Mouse (Mus musculus) embryo, embryonic 11.5 days (tissue): ENCODE measurements at regions not wholly inside any gene's neighbourhood (a gene's known extent, or its start where the extent isn't known, plus 50 kb on each side); places are given as distances from the start of the nearest gene placed in this dataset.
"Not testable (repeated sequence)": the region's sequence is repeated elsewhere in the genome, so short reads cannot be mapped to it uniquely, and the experiment has no call there.

Experiments used
- DNase-seq: peaks from one replicate; pipeline ENCODE4 v3.0.0-alpha.2; 2012; ENCODE audit warnings: low read depth, low spot score

DNA sequence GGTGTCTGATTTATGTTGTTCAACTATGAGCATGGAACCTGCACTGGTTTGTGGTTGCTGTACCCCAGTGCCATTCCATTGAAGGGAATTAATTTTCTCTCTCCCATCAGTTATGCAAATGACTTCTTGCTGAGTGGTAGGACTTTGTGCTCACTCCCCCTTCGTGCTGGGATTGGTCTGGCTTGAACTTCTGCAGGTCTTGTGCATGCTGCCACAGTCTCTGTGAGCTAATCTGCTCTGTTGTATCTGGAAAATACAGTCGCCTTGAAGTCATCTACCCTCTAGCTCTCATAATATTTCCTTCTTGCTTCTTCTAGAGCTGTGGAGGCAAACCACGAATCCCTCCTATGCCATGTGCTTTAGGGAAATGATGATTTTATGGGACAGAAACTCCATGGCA, 243.6 kb upstream of the Dpp6 start:
- no peak for DNase-seq

DNA sequence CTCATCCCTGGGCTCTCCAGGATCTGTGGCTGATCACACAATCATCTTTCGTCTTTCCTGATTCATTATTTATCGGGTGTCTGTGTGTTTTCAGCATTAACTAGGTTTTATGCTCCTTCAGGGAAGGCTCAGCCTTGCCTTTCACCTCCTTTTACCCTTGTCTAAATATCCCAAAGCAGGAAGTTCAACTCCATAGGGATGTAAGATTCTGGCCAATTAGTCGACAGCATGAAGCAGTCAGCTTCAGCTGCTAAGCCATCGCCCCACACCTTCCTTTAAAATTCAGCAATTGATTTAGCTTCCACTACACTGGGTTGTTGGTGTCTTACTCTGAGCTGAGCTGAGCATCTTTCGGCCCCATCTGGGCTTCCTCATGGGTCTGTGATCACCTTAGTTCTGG, 230.9 kb upstream of the Dpp6 start:
- no peak for DNase-seq

DNA sequence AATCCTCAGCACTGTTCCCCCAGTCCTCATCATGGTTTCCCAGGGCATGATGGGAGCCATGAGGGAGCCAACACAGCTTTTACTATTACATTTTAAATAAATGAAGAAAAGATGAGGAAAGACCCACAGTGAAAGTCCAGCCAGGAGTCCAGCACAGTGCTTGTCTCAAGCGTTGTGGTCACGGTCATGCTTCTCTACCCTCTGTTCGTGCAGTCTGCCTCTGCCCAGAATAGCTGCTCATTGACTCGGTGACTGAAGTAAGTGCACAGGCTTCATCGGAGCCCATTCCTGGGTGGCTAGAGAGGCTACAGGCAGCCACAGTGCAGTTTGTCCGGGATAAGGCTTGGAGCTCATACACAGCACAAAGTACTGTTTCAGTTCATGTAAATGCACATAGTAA, 226.1 kb upstream of the Dpp6 start:
- DNase-seq: no peak

DNA sequence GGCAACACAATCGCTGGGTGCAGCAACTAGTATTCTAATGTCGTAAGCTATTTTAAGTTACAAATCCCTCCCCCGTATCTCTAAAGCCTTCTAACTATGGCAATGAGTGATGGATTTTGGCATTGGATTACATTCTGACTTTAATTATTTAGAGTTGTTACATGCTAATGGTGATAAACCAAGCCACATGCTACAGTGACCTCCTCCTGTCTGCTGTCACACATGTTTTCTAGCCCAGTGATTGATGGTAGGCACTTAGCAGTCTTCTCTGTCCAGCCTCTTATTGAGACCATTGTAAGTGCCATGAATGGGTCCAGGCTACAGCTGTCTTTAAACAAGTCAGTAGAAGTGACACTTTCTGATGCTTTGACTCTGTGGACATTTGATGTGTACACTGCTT, 224.7 kb upstream of the Dpp6 start:
- no peak for DNase-seq

DNA sequence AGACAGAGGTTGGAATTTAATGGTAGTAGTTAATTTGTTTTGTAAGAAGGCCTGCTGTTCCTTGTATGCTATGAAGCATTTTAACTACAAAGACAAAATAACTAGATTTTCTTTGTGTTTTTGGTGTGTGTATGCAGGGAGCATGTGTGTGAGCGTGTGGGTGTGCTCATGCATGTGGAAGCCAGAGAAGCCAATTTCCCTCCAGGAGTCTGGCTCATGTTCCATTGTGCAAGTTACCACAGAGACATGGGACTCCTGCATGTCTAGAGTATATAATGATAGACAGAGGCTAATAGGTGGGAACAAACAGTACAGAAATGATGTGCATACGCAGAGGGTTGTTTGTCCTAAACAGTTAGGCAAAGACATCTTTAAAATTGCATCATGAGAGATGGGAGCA, 219.0 kb upstream of the Dpp6 start:
- DNase-seq: no peak

DNA sequence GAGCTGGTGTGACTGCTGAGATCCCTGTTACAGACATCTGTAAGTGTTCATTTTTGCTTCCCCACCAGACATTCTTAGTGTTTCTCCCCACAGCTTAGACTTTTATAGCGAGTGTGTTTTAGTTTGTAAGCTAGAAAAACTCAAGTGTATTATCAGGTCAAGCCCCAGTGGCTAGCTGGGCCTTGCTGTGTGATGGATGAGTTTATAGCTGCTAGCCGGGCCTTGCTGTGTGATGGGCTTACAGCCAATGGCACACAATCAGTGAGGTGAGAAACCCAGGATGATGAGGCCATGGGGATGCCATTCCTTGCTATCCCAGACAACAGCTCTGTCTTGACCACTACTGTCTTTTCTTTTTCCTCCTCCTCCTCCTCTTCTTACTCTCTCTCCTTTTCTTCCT, 197.7 kb upstream of the Dpp6 start:
- no peak for DNase-seq

DNA sequence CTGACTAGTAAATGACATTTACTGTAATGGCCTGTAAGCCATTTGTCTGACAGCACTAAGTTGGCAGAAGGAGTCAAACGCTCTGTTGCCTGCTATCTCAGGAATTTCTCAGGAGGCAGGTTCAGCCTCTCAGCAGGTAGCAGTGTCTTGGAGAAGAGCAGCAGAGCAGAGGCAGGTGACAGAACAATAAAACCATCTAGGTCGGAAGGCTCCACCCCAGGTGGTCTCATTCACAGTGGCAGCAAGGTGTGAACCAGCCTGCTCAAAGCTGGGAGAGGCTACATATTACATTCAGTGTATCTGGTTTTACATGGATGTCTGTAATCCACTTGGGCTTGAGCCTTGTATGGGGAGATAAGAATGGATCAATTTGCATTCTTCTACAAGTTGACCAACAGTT, 194.9 kb upstream of the Dpp6 start:
- no peak for DNase-seq

DNA sequence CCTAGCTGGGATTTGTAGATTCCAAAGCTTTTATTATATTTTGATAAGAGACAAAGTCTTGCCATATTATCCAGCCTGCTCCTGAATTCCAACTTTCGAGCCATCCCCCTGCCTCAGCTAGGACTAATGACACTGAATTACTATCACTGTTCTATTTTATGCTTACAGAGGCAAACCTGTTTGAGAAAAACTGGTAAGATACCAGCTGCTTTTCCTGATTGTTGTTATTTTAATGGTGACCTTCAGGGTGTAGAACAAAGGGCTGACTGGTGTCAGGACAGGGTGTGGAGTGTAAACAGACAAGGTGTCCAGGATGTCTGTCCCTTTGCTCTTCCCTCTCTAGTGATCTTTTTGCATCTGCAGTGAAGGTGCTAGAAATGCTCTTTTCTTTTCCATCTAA, 145.5 kb upstream of the Dpp6 start:
- DNase-seq: no peak

DNA sequence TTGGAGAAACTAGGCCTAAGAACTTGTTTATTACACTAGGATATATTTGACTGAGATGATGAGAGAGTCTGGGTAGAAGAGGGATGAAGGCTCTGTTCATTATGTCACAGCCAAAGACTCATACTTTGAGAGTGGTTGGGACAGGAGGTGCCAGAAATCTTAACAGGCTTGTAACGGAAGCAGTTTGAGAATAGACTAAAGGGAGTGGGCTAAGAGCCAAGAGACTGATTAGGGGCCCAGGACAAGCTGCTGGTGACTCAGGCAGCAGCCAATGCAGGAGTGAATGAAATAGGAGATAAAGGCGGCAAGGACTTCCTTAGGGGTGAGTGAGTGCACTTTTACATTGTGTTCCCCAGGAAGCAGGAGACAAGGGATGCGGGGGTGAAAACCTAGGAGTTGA, 127.2 kb upstream of the Dpp6 start:
- DNase-seq: no peak

DNA sequence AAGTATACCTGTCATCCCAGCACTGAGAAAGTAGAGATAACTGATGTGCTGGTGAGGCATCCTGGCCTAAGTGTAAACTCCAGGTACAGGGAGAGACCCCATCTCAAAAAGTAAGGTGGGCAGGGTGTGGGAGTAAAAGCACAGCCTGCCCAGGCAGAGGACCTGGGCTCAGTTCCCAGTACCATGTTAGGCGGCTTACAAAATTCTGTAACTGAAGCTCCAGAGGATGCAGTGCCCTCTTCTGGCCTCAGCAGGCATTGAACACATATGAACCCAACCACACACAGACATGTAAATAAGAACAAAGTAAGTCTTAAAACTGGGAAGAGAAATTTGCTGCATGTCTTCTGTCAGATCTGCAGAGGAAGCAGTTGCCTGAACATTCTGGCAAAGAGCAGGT, 125.9 kb upstream of the Dpp6 start:
- DNase-seq: no peak

DNA sequence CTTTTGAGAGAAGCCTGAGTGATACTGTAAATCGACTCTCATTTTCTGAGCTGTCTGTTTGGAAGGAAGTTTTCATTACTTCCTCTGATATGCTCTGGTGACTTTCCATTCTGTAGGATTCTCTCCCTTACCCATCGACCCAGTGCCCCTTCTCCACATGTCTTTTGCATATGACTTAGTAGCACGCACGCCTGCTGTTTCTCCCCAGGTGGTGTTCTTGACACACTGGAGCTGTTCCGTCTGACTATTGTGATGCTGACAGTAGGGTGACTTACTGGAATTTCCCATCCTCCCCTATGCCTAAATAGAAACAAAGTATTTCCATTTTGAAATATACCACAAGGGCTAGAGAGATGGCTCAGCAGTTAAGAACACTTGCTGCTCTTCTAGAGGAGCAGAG, 125.0 kb upstream of the Dpp6 start:
- DNase-seq: no peak

DNA sequence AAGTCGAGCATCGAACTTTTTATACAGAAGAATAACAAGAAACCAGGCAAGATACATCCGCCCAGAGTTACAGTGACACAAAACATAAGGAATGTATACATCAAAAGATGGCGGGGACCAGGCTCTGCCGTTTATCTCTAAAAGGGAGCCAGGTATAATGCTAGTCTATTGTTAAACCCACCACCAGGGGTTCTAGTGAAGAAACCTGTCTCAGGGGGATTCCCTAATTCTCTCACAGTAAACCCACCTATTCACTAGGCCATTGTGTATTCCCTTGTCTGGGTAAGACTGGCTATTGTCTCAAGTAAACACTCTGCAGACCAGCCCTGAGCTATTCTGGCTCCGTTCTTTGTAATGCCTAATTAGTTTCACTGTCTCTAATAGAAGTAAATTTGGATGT, 113.4 kb upstream of the Dpp6 start:
- DNase-seq: not testable (repeated sequence)

DNA sequence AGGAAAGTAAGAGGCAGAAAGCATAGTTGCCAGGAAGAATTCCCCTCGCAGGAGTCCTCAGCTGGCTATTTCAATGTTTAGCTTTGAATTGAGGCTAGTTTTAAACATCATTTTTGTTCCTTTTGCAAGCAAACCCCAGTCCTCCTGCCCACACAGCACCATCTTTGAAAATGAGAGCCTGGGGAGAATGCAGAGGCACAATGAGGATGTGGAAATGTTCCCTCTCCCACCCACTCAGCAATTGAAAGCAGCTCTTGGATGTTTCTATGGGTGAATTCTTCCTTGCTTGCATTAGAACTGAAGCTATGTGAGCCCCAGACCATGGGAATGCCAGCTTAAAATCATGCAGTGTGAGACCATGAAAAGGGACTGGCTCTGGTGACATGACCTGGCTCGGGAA, 109.3 kb upstream of the Dpp6 start:
- no peak for DNase-seq

DNA sequence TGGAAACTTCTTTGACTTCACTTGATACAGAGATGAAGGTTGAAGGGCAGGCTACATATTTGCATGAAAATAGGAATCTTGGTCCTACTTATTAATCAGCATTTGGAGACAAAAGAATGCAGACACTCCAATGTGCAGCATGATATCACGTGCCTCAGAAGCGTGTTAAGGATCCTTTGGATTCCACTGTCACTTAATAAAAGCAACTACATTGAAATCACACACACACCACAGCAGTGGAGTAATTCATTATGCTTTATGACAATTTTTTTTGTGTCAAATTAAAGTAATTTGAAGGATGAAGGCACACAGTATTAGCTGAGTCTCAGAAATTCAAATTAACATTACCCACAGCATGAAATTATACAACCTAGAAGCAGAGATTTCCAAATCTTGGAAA, 92.5 kb upstream of the Dpp6 start:
- no peak for DNase-seq

DNA sequence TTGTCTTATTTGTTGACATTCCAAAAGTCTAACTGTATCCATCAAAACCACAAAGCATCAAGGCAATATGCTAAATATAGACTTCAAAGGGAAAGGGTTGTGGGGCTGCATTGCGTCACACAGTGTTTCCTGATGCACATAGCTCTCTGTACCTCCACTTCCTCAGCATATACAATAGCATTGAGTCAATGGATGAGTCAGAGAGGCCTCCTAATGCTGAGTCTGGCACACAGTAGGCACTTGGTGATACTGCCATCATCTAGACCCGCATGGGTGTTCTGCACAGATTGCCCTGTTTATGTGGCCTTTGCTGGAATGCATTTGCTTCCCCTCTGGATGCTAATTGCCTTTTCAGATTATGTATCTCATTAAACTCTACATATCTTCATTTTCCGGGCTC, 91.0 kb upstream of the Dpp6 start:
- DNase-seq: no peak

DNA sequence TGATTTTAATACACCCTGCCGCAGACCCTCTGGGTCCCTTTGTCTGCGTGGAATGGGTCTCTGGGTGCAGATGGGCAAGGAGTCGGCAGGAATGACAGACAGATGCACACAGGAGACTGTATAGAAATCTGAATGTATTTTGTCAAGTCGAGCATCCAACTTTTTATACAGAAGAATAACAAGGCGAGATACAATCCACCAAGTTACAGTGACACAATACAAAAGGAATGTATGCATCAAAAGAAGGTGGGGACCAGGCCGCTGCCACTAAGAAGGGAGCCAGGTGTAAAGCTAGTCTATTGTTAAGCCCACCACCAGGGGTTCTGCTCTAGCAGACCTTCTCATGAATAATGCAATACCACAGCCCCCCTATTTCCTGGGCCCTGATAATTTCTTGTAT, 65.8 kb upstream of the Dpp6 start:
- not testable (repeated sequence) for DNase-seq

DNA sequence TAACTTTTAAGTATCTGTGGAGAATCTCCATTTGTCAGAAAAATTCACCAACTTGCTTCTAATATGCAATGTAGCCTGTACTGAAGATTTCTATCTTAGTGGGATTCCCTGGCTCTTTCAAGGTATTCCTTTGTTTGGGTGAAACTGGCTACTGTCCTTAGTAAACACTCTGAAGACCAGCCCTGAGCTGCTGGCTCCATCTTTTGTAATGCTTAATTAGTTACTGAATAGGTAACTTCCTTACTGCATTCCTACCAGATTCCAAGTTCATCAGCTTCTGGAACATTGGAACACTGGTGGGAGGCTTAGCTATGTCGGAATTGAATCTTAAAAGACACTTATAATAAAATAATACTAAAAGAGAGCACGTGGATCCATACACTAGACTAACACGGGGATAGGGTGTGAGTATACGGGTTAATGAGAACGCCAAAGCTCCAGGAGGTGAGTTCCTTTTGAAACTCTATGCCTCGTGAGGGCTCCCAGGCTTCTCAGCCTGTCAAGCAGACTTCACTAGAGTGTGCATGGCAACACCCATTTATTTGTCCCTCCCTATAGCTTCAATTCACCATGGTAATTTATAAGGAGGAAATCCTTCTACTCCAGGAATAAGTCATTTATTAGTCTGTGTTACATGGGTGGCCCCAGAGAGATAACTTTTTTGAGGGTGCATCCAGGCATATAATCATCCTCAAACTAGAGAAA, 65.2 kb upstream of the Dpp6 start:
- not testable (repeated sequence) for DNase-seq

DNA sequence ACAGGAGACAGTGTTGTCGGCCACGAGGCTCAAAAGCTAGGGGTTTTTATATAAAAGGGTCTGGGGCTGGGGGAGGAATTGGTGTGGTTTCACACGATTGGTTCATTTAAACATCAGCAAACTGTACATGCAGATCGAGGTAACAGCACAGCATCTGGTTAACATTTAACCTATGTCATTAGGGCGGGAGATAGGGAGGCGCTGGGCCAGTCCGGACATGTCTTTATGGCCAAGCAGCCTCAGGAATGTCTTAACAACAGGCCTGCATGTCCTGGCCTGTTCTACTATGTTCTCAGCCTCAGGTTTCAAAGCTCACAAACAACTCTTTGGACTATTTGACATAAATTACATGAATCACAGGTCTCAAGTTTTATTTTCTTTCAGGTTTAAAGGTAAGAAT, 62.9 kb upstream of the Dpp6 start:
- not testable (repeated sequence) for DNase-seq
